Mouse (Mus musculus) heart, adult 11 months (tissue): ENCODE data around the gene Maf.

ENCODE experiments used
- DNase-seq: peaks from one replicate; pipeline ENCODE4 v3.0.0; 2022

The Maf gene

DNA sequence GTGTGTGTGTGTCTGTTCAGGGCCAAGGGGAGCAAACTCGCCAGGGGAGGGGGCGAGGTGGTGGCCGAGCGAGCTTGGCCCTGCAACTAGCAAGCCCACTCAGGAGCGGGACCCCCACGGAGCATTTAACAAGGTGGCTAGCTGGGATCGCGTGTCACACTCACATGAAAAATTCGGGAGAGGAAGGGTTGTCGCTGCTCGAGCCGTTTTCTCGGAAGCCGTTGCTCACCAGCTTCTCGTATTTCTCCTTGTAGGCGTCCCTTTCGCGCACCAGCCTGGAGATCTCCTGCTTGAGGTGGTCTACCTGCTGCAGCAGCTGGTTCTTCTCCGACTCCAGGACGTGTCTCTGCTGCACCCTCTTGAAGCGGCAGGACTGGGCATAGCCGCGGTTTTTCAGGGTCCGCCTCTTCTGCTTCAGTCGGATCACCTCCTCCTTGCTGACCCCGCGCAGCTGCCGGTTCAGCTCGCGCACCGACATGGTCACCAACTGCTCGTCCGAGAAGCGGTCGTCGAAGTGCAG lies 1.9 kb downstream of the Maf start:
- DNase-seq = peak; percentile 94

DNA sequence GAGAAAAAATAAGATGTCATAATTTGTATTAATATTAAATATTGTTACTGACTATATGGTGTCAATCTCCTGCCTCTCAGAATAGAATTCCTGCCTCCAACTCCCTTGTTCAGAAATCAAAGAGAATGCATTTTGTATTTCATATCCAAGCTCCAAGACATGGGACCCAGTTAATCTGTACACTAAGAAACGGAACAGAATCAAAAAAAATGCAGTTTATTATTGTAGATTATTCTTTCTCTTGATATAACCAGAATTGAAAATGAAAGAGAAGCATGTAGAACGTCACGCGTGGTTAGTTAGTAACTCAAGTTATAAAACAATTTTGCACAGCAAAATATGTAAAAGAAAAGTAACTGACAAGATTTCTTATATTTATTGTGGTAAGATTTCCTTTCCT lies 4.5 kb downstream of the Maf start:
- DNase-seq = no peak

DNA sequence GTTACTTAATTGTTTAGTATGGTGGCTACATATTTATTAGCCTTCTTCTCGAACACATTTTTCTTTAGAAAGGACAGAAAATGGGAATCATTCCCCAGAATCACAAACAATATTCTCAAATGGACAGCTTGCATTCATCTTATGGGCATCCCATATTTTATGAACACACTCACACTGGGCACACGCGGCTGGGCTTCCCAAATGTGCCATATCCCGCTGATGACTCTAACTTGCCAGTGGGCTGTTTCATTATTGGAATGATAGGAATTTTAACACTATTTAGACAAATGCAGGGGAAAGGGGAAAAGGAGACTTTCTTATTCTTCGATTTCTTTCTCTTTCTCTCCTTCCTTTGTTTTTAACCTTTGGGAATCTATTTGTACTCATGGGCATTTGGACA lies 6.6 kb downstream of the Maf start:
- peak; percentile 63 for DNase-seq

- DNase-seq = peak; percentile 61
These were observed 8.4 kb downstream of the Maf start for GRCm38 (mm10) chr8:115699151-115699550.

DNA sequence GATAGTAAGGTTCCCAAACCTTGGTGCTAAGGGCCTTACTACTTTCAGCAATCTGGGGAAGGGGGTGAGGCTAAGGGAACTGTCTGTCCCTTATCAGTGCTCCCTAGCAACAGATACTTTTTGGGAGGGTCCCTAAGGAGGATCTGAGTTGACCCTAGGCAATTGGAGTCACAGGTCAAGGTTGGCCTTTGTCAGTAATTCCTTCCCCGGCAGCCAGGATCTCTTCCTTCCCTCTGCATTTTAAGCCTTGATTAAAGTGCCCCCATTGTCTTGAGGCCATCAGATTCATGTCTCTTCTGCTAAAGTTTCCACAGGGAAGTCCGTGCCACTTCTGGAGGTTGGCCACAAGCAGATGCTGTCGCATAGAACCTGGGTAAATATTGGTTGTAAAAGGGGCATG lies 10.2 kb downstream of the Maf start:
- peak; percentile 82 for DNase-seq

- DNase-seq = peak; percentile 92
These were observed 10.9 kb downstream of the Maf start for GRCm38 (mm10) chr8:115696661-115697060.

DNA sequence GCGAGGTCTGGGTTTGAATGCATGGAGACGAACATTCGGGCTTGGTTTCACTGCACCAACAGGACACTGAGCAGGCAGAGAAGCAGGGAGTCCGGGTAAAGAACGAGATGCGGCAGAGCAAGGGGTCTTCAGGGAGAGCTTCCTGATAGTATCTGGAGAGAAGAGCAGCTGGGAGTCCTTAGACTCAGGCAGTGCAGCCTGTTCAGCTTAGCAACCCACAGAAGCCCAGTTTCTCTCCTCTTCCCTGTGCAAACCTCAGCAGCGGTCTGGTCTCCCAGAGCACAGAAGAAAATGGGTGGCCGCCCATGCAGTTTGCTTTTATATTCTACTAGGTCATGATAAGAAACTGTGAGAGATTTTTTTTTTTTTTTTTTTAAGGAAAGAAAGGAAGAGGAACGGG lies 20.2 kb downstream of the Maf start:
- DNase-seq = peak; percentile 66

- peak; percentile 23 for DNase-seq
These were observed 24.3 kb downstream of the Maf start for GRCm38 (mm10) chr8:115683309-115683708.

DNA sequence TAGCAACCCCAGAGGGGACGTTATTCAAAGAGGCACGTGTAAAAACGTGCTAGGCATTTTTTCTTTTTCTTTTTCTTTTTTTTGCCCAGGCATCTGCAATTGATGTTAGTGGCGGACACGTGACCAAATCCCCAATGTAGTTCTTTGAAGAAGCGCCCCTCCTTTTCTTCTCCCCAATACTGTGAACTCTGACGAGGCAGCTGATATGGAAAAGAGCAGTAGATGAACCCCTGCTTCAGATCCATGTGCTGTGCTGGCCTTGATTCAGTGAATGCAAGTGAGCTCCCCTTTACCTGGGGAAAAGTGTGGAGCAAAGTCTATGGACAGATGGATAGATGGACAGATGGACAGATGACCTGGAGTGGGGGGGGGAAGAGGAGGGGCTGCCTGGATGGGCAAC lies 28.1 kb downstream of the Maf start:
- DNase-seq = peak; percentile 51

GRCm38 (mm10) chr8:115664866-115665265 lies 42.7 kb downstream of the Maf start:
- peak; percentile 64 for DNase-seq

GRCm38 (mm10) chr8:115650110-115650521 lies 57.5 kb downstream of the Maf start:
- peak; percentile 99 for DNase-seq

DNA sequence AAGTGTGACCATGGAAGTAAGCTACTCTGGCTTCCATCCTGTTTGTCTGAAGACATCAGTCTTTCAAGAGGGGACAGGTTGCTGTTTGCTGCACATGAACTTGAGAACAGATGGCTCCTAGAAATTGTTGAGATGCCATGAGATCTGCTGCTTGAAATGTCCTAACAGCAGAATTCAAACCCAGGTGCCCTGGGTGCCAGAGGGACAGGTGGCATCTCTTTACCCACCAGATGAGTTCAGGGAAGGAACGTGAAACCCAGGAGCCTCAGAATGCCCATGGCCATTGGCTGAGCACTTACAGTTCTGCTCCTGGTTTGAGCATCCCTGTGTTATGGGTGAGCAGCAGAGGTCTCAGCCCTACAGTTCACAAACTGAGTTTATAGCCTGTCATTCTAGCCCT lies 62.5 kb downstream of the Maf start:
- DNase-seq = no peak

DNA sequence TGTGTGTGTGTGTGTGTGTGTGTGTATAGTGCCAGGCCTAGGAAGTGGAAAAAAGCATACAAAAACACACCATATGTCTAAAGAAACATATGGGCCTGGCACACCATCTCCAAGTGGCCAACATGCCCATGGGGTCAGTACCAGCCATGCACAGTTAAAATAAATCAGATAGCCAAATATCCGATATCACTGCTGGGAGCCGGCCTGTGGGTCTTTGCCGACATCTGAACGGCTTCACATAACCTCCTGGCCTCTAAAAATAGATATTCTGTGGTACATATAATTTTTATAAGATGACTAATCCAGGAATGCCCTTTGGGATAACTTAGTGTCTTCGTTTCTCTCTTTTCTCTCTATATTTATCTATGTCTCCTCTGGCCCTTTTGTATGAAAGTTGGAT lies 65.7 kb downstream of the Maf start:
- no peak for DNase-seq

GRCm38 (mm10) chr8:115639951-115640350 lies 67.6 kb downstream of the Maf start:
- DNase-seq = no peak

GRCm38 (mm10) chr8:115636751-115637150 lies 70.8 kb downstream of the Maf start:
- peak; percentile 94 for DNase-seq
